Mouse (Mus musculus) liver, postnatal 0 days (tissue): ENCODE data around the gene Gm17359. TPM values are rescaled to one million over a fixed set of nuclear protein-coding genes. Genes with fewer than 3 reads are reported as not detected.

Experiments
- ATAC-seq: fragments of 200-750 bp; cut with Nextera tagmentation; 2 replicates; pipeline ENCODE4 v1.8.0; 2017; ENCODE audit warnings: mild to moderate bottlenecking, moderate library complexity
- DNase-seq: peaks from one replicate; pipeline ENCODE4 v3.0.0-alpha.2; 2016
- H3K27ac ChIP-seq: fragments of 300-500 bp; sonication (generic); 2 replicates; pipeline ENCODE4 v1.5.1; 2014; ENCODE audit warnings: antibody characterized with exemption, moderate library complexity, mild to moderate bottlenecking, low read depth
- H3K27me3 ChIP-seq: fragments of 300-500 bp; sonication (generic); 2 replicates; pipeline ENCODE4 v1.6.1; 2014; ENCODE audit warnings: low read length, control low read depth, mixed read lengths; ENCODE audit not compliant: insufficient read depth
- H3K36me3 ChIP-seq: fragments of 300-500 bp; sonication (generic); replicated peaks from 2 replicates; pipeline ENCODE4 v1.6.1; 2014; ENCODE audit warnings: mild to moderate bottlenecking, control low read depth, low read length, moderate library complexity, mixed read lengths; ENCODE audit not compliant: insufficient read depth
- H3K4me1 ChIP-seq: fragments of 300-500 bp; sonication (generic); 2 replicates; pipeline ENCODE4 v1.6.1; 2014; ENCODE audit warnings: antibody characterized with exemption, mild to moderate bottlenecking, control low read depth; ENCODE audit not compliant: insufficient read depth
- H3K4me2 ChIP-seq: fragments of 300-500 bp; sonication (generic); 2 replicates; pipeline ENCODE4 v1.6.1; 2014; ENCODE audit warnings: low read depth, mild to moderate bottlenecking, low read length, moderate library complexity, mixed read lengths
- H3K4me3 ChIP-seq: fragments of 300-500 bp; sonication (generic); 2 replicates; pipeline ENCODE4 v1.5.1; 2014; ENCODE audit warnings: low read depth, low read length
- H3K9ac ChIP-seq: fragments of 300-500 bp; sonication (generic); replicated peaks from 2 replicates; pipeline ENCODE4 v1.6.1; 2014; ENCODE audit warnings: mild to moderate bottlenecking, moderate library complexity
- H3K9me3 ChIP-seq: fragments of 300-500 bp; sonication (generic); 2 replicates; pipeline ENCODE4 v1.6.1; 2016; ENCODE audit warnings: mild to moderate bottlenecking, control low read depth, low read length, mixed read lengths
- CTCF ChIP-seq: sonication (generic); IDR thresholded peaks from 2 replicates; pipeline ENCODE4 v1.5.1; 2016; ENCODE audit warnings: antibody characterized with exemption, low read depth
- EP300 ChIP-seq: IDR thresholded peaks from 2 replicates; pipeline ENCODE4 v1.6.1; 2016; ENCODE audit warnings: antibody characterized with exemption, low read depth, mild to moderate bottlenecking
- WGBS: fragments of 180-500 bp; shearing (Covaris S2); extraction: QIAGEN DNeasy Blood & Tissue Kit; methylation state at CpG from one replicate; pipeline ENCODE4 v1.1.7; 2014; ENCODE audit not compliant: insufficient replicate concordance; 5-methylcytosine and 5-hydroxymethylcytosine counted together
- polyA plus RNA-seq: library from polyadenylated mRNA; unstranded; fragments of >200 nt; fragmentation: Nextera tagmentation; extraction: Ambion mirVana; gene quantifications from 2 replicates; pipeline ENCODE4 v1.2.1, GENCODE M21; 2015

Gene Gm17359
- polyA plus RNA-seq, 1 experiment from 2014 or later = 0.09 TPM

DNA sequence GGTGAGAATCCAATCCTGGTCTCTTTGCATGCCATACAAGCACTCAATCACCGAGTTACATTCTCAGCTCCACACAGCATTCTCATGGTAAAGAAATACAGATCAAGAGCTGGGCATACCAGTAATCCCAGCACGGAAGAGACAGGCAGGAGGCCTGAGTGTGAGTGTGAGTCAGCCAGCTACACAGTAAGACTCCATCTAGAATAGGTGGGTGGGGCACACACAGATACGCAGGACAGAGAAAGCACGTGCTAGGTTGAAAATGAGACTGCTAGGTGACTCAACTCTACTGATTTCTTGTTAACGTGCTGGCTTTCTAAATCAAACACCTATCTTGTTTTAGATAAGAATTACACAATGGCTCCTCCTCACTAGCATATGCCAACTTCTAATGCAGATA lies 153.6 kb downstream of the Gm17359 start:
- Histone ChIP-seq H3K36me3 (peaks cover 60% of the 10 kb centered on the region), H3K27ac (no peak overlapping the region), H3K4me1 (no peaks in the 10 kb centered on the region), H3K4me2 (no peak overlapping the region), H3K9ac (no peak overlapping the region), H3K9me3 (no peaks in the 10 kb centered on the region), H3K4me3 (no peak overlapping the region), H3K27me3 (no peaks in the 10 kb centered on the region)
- DNase-seq (no peak), ATAC-seq (no peak)
- 88% methylated on average over 5 of the region's 5 CpGs for WGBS
- no peak for TF ChIP-seq CTCF
- no peak for TF ChIP-seq EP300

DNA sequence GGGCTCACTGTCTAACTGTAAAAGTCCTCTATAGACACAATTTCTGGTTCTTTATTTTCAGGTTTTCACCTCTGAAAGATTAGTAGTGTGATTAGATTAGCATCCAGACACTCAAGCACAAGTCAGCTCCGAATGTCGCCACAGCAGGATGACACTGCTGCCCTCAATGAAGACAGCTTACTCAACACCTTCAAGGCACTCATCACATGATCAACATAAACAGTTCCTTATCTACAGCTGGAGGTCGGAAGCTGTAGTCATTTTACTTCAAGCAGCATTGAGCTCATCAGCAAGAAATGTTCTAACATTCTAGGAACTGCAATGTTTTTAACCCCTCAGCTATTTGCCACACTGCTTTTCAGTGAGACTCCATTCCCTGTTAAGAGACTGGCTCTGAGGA lies 155.2 kb downstream of the Gm17359 start:
- ATAC-seq (0 out of 2 replicates have a peak, but pooled peaks have one; percentile 25), DNase-seq (no peak)
- WGBS = 65% methylated on average over 3 of the region's 3 CpGs
- Histone ChIP-seq H3K4me1 (no peaks in the 10 kb centered on the region), H3K27ac (no peak overlapping the region), H3K27me3 (no peaks in the 10 kb centered on the region), H3K9ac (no peak overlapping the region), H3K4me3 (no peak overlapping the region), H3K4me2 (no peak overlapping the region), H3K9me3 (no peaks in the 10 kb centered on the region), H3K36me3 (peaks cover 51% of the 10 kb centered on the region)
- no peak for TF ChIP-seq EP300
- no peak for TF ChIP-seq CTCF

DNA sequence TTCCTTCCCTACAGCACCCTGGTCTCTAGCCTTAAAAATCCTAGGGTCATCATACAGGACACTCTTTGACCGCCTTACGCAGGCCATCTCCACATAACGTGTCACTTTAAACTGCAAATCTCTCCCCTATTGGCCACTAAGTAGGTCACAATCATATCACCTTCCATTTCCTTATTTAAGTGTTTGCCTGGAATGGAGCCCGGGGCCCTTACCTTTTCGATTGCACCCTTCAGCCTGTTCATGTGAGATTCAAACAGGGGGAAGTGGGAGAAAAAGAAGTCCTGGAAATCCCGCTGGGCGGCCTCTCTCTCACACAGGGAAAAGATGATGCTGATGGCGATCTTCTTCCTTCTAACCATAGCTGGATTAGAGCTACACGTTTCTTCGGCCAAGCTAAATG lies 156.6 kb downstream of the Gm17359 start:
- H3K4me2 ChIP-seq = no peak overlapping the region
- TF ChIP-seq EP300 (no peak), CTCF (no peak)
- no peaks in the 10 kb centered on the region for H3K9me3 ChIP-seq
- no peak overlapping the region for H3K27ac ChIP-seq
- ATAC-seq = no peak
- WGBS = 93% methylated on average over 10 of the region's 10 CpGs
- DNase-seq = no peak
- H3K4me3 ChIP-seq = no peak overlapping the region
- H3K27me3 ChIP-seq = no peaks in the 10 kb centered on the region
- H3K36me3 ChIP-seq = peaks cover 41% of the 10 kb centered on the region
- H3K9ac ChIP-seq = no peak overlapping the region
- H3K4me1 ChIP-seq = no peaks in the 10 kb centered on the region

DNA sequence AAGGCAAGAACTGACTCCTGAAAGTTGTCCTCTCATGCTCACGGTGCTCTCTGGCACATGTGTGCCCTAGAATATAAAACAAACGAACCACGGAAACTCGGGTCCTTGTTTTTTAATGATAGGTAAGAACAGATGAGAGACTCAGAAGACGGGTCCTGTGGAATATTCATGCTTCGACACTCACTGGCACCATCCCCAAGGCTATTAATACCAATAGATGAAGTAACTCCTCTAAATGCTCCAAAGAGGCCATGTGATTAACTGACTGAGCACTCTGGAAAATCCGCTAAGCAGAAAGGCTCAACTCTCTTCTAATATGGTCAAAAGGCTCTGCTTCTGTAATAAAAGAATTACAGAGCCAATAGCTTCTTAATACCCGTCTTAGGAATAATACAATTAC lies 157.6 kb downstream of the Gm17359 start:
- Histone ChIP-seq H3K9me3 (no peaks in the 10 kb centered on the region), H3K27ac (no peak overlapping the region), H3K27me3 (no peaks in the 10 kb centered on the region), H3K36me3 (peaks cover 36% of the 10 kb centered on the region), H3K9ac (no peak overlapping the region), H3K4me2 (no peak overlapping the region), H3K4me3 (no peak overlapping the region), H3K4me1 (no peaks in the 10 kb centered on the region)
- no peak for ATAC-seq
- no peak for DNase-seq
- no peak for TF ChIP-seq EP300
- no peak for TF ChIP-seq CTCF
- WGBS = 90% methylated on average over 8 of the region's 8 CpGs

DNA sequence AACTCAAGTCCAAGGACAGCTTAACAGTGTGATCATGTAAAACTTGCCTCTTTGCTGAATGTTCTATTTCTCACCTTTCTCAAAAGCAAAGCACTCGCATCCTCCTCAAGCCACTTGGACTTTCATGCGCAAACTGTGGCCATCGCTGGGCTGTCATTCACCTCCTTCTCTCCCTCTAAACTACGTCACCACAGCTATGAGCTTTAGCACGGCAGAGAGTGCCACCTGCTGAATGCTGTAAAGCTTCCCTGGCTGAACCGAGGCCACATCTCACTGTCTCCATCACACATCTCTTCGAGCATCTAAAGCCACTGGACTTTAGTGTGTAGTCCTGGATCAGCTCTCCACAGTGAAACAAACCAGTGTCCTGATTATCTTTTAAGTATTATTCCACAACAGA lies 158.7 kb downstream of the Gm17359 start:
- Histone ChIP-seq H3K4me3 (no peak overlapping the region), H3K36me3 (peaks cover 40% of the 10 kb centered on the region), H3K9me3 (no peaks in the 10 kb centered on the region), H3K9ac (no peak overlapping the region), H3K4me1 (no peaks in the 10 kb centered on the region), H3K27me3 (no peaks in the 10 kb centered on the region), H3K4me2 (no peak overlapping the region), H3K27ac (no peak overlapping the region)
- peak; percentile 24; the same call in 1 of the 2 replicates for TF ChIP-seq CTCF
- TF ChIP-seq EP300 = no peak
- no peak for DNase-seq
- ATAC-seq = no peak
- 81% methylated on average over 7 of the region's 7 CpGs for WGBS

DNA sequence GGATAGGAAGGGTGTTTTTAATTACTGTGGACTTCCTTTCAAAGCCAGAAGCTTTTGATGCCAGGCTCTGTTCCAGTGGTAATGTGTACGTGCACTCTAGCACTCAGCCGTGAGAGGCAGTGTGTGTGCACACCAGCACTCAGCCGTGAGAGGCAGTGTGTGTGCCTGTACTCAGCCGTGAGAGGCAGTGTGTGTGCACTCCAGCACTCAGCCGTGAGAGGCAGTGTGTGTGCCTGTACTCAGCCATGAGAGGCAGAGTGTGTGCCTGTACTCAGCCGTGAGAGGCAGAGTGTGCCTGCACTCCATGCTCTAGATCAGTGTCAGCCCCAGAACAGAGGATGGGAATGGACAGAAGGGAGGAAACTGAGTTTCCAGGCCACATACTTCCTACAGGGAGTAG lies 160.2 kb downstream of the Gm17359 start:
- no peaks in the 10 kb centered on the region for H3K4me1 ChIP-seq
- 85% methylated on average over 6 of the region's 6 CpGs for WGBS
- no peak for ATAC-seq
- H3K9me3 ChIP-seq = no peaks in the 10 kb centered on the region
- H3K4me3 ChIP-seq = no peak overlapping the region
- no peak for DNase-seq
- no peak for TF ChIP-seq EP300
- no peak for TF ChIP-seq CTCF
- H3K27ac ChIP-seq = no peak overlapping the region
- peaks cover 46% of the 10 kb centered on the region for H3K36me3 ChIP-seq
- H3K27me3 ChIP-seq = no peaks in the 10 kb centered on the region
- H3K9ac ChIP-seq = no peak overlapping the region
- no peak overlapping the region for H3K4me2 ChIP-seq

DNA sequence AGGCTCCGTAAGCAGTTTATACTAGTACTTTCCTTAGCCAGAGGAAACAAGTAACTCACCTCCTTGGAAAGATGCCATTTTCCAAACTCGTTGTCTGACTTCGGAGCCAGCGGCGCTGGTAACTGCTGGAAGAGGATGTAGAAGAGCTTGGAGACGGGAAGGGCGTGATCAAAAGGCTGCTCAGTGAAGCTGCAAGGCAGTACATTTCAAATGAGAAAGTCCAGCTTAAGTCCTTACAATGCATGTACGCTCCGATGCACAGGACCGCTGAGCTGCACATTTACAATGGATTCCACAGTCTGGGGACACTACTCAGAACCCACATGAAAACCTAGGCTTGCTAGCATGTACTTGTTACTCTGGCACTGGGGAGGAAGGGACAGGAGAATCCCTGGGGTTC lies 163.8 kb downstream of the Gm17359 start:
- no peak for DNase-seq
- WGBS = 93% methylated on average over 10 of the region's 10 CpGs
- H3K9me3 ChIP-seq = no peaks in the 10 kb centered on the region
- no peaks in the 10 kb centered on the region for H3K4me1 ChIP-seq
- peaks cover 44% of the 10 kb centered on the region for H3K36me3 ChIP-seq
- H3K4me3 ChIP-seq = no peak overlapping the region
- H3K4me2 ChIP-seq = no peak overlapping the region
- no peak overlapping the region for H3K27ac ChIP-seq
- no peak for ATAC-seq
- no peaks in the 10 kb centered on the region for H3K27me3 ChIP-seq
- H3K9ac ChIP-seq = no peak overlapping the region
- TF ChIP-seq CTCF = no peak
- TF ChIP-seq EP300 = no peak
